ENCODE assay signal across 8 mouse cellular contexts in the genomic region with DNA sequence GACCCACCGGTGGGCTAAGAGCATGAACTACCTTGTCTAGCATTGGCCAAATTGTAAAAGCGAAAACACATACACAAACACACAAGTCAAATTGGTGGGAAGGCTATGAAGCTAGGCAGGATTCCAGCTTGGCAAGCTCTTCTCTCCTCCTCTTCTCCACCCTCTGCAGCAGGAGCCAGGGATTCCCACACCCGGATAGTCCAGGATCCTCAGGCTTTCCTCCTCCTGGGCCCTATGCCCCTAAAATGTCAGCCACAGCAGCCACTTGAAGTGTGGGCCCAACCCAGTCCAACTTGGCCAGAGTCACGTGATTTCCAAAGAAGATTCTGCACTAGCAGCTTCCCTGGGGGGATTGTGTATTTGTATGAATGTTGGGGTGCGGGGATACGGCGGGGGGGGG. TPM values are rescaled to one million over a fixed set of nuclear protein-coding genes. Genes with fewer than 3 reads are reported as not detected.
DNase-seq lines count a peak whose midpoint lies in the region; ATAC-seq and TF ChIP-seq lines count a peak whose summit lies in the region.

No protein-coding gene starts in this region.

- intact Hi-C loops in left cerebral cortex, adult 2 months (cut with DNase I), result no loop called here

- no peak for TF ChIP-seq CTCF in left cerebral cortex, adult 2 months (IDR thresholded peaks at IDR 0.05)
- TF ChIP-seq CTCF in liver, postnatal 0 days (IDR thresholded peaks at IDR 0.05; ENCODE audit: low read depth), result no peak
- no peak for TF ChIP-seq CTCF in small intestine, adult 2 months (IDR thresholded peaks at IDR 0.05; ENCODE audit: extremely low read depth, insufficient read length, insufficient replicate concordance, low read depth, low read length)

- no peak for ATAC-seq in embryonic facial prominence, embryonic 13.5 days (ENCODE audit: insufficient number of reproducible peaks, insufficient read depth, low FRiP score, low TSS enrichment, low read depth)
- no peak for ATAC-seq in hindbrain, embryonic 11.5 days (ENCODE audit: low FRiP score)
- no peak for ATAC-seq in liver, postnatal 0 days

- 58% methylated on average over 7 of the region's 7 CpGs for WGBS in embryonic facial prominence, embryonic 13.5 days
- 68% methylated on average over 7 of the region's 7 CpGs for WGBS in hindbrain, embryonic 11.5 days
- WGBS in liver, postnatal 0 days (ENCODE audit: insufficient replicate concordance), result 44% methylated on average over 7 of the region's 7 CpGs
- WGBS in small intestine, adult 2 months, result 58% methylated on average over 7 of the region's 7 CpGs

- H3K9me3 ChIP-seq in embryonic facial prominence, embryonic 13.5 days, result no peaks in the 10 kb centered on the region
- no peaks in the 10 kb centered on the region for H3K9me3 ChIP-seq in hindbrain, embryonic 11.5 days (ENCODE audit: control insufficient read depth, low read length)
- H3K9me3 ChIP-seq in liver, postnatal 0 days (ENCODE audit: low read length), result no peaks in the 10 kb centered on the region

- TF ChIP-seq EP300 in liver, postnatal 0 days (IDR thresholded peaks at IDR 0.05; ENCODE audit: low read depth), result no peak

- H3K4me2 ChIP-seq in embryonic facial prominence, embryonic 13.5 days, result peak overlapping the region; percentile 93
- H3K4me2 ChIP-seq in hindbrain, embryonic 11.5 days (replicated peaks; ENCODE audit: low read depth, low read length), result peak overlapping the region; percentile 90
- peak overlapping the region; percentile 95 for H3K4me2 ChIP-seq in liver, postnatal 0 days (ENCODE audit: low read depth, low read length)

- no peak for TF ChIP-seq POLR2A in small intestine, adult 2 months (IDR thresholded peaks at IDR 0.05; ENCODE audit: low read depth, low read length)

- peaks cover 64% of the 10 kb centered on the region for H3K4me1 ChIP-seq in embryonic facial prominence, embryonic 13.5 days
- H3K4me1 ChIP-seq in hindbrain, embryonic 11.5 days (replicated peaks; ENCODE audit: control insufficient read depth, insufficient read depth, low read length), result peaks cover 37% of the 10 kb centered on the region
- peaks cover 57% of the 10 kb centered on the region for H3K4me1 ChIP-seq in liver, postnatal 0 days (ENCODE audit: insufficient read depth)
- H3K4me1 ChIP-seq in small intestine, adult 2 months (ENCODE audit: control insufficient read depth, insufficient read depth, insufficient read length, low read length), result peaks cover 22% of the 10 kb centered on the region

- peak overlapping the region; percentile 70 for H3K4me3 ChIP-seq in left cerebral cortex, adult 2 months
- H3K4me3 ChIP-seq in embryonic facial prominence, embryonic 13.5 days, result peak overlapping the region; percentile 97
- H3K4me3 ChIP-seq in hindbrain, embryonic 11.5 days (ENCODE audit: low read depth, low read length), result peak overlapping the region; percentile 72
- peak overlapping the region; percentile 81 for H3K4me3 ChIP-seq in liver, postnatal 0 days (ENCODE audit: low read depth, low read length)
- peak overlapping the region; percentile 21; the same call in 1 of the 2 replicates for H3K4me3 ChIP-seq in small intestine, adult 2 months (ENCODE audit: low read depth, low read length)

- DNase-seq in left cerebral cortex, adult 2 months (ENCODE audit: extremely low spot score in 1 of 2, low spot score in 2 of 2), result no peak
- no peak for DNase-seq in left cerebral cortex, adult 18-20 months (ENCODE audit: low spot score in 2 of 2)
- DNase-seq in hindbrain, embryonic 11.5 days (ENCODE audit: low spot score), result no peak
- DNase-seq in liver, postnatal 0 days, result no peak
- DNase-seq in B cell, adult 2 months, result no peak
- no peak for DNase-seq in frontal cortex, postnatal 14 days (ENCODE audit: low spot score in 2 of 2)

- no peaks in the 10 kb centered on the region for H3K27me3 ChIP-seq in embryonic facial prominence, embryonic 13.5 days
- H3K27me3 ChIP-seq in hindbrain, embryonic 11.5 days (ENCODE audit: control insufficient read depth, insufficient read depth, low read length), result no peaks in the 10 kb centered on the region
- no peaks in the 10 kb centered on the region for H3K27me3 ChIP-seq in liver, postnatal 0 days (ENCODE audit: insufficient read depth, low read length)
- no peaks in the 10 kb centered on the region for H3K27me3 ChIP-seq in small intestine, adult 2 months (ENCODE audit: control insufficient read depth, insufficient read depth, low read length)

- no peaks in the 10 kb centered on the region for H3K36me3 ChIP-seq in embryonic facial prominence, embryonic 13.5 days
- H3K36me3 ChIP-seq in hindbrain, embryonic 11.5 days (ENCODE audit: control insufficient read depth, insufficient read depth, low read length), result no peaks in the 10 kb centered on the region
- H3K36me3 ChIP-seq in liver, postnatal 0 days (replicated peaks; ENCODE audit: insufficient read depth, low read length), result no peaks in the 10 kb centered on the region
- H3K36me3 ChIP-seq in small intestine, adult 2 months (ENCODE audit: control insufficient read depth, insufficient read depth, low read length), result no peaks in the 10 kb centered on the region

- peak overlapping the region; percentile 98 for H3K9ac ChIP-seq in embryonic facial prominence, embryonic 13.5 days
- 0 out of 2 replicates have a peak overlapping the region, but pooled peaks have one; percentile 11 for H3K9ac ChIP-seq in hindbrain, embryonic 11.5 days (ENCODE audit: low read depth, low read length)
- H3K9ac ChIP-seq in liver, postnatal 0 days (replicated peaks), result peak overlapping the region; percentile 21; the same call in 1 of the 2 replicates

- peak overlapping the region; percentile 55; the same call in 1 of the 2 replicates for H3K27ac ChIP-seq in left cerebral cortex, adult 2 months
- peak overlapping the region; percentile 99 for H3K27ac ChIP-seq in embryonic facial prominence, embryonic 13.5 days
- peak overlapping the region; percentile 97 for H3K27ac ChIP-seq in hindbrain, embryonic 11.5 days (ENCODE audit: low read depth, low read length)
- peak overlapping the region; percentile 95 for H3K27ac ChIP-seq in liver, postnatal 0 days (ENCODE audit: low read depth)
- H3K27ac ChIP-seq in small intestine, adult 2 months (ENCODE audit: insufficient read depth, low read depth, low read length), result no peak overlapping the region

RNA-seq across cellular contexts. Expression of gene Pprc1, which starts 1.3 kb away (rescaled TPM):
- 10 to 100 TPM; 29.0 to 31.8 TPM for total RNA-seq in left cerebral cortex, adult 2 months (2021)
- total RNA-seq in left cerebral cortex, adult 18-20 months (2021), result 10 to 100 TPM; 26.1 to 33.3 TPM
- polyA plus RNA-seq in embryonic facial prominence, embryonic 13.5 days (2015; fragmentation: Nextera tagmentation; extraction: Ambion mirVana), result 33.2 and 38.8 TPM in 2 replicates
- 42.7 and 45.8 TPM in 2 replicates for polyA plus RNA-seq in hindbrain, embryonic 11.5 days (2014; fragmentation: Nextera tagmentation; extraction: Ambion mirVana)
- 7.7 and 8.1 TPM in 2 replicates for polyA plus RNA-seq in liver, postnatal 0 days (2015; fragmentation: Nextera tagmentation; extraction: Ambion mirVana)
- 9.9 and 10.6 TPM in 2 replicates for polyA plus RNA-seq in small intestine, adult 2 months (2012; rRNA removed)

RNA-seq across cellular contexts. Expression of gene Ldb1, which starts 1.6 kb away (rescaled TPM):
- 100 to 1,000 TPM; 111 to 117 TPM for total RNA-seq in left cerebral cortex, adult 2 months (2021)
- 100 to 1,000 TPM; 113 to 123 TPM for total RNA-seq in left cerebral cortex, adult 18-20 months (2021)
- polyA plus RNA-seq in embryonic facial prominence, embryonic 13.5 days (2015; fragmentation: Nextera tagmentation; extraction: Ambion mirVana), result 121 and 124 TPM in 2 replicates
- polyA plus RNA-seq in hindbrain, embryonic 11.5 days (2014; fragmentation: Nextera tagmentation; extraction: Ambion mirVana), result 87.9 and 95.8 TPM in 2 replicates
- 32.3 and 34.4 TPM in 2 replicates for polyA plus RNA-seq in liver, postnatal 0 days (2015; fragmentation: Nextera tagmentation; extraction: Ambion mirVana)
- 35.6 and 60.8 TPM in 2 replicates for polyA plus RNA-seq in small intestine, adult 2 months (2012; rRNA removed)

RNA-seq across cellular contexts. Expression of gene Nolc1, which starts 32.3 kb away (rescaled TPM):
- total RNA-seq in left cerebral cortex, adult 2 months (2021), result 10 to 100 TPM; 45.0 to 51.0 TPM
- 10 to 100 TPM; 47.0 to 50.2 TPM for total RNA-seq in left cerebral cortex, adult 18-20 months (2021)
- polyA plus RNA-seq in embryonic facial prominence, embryonic 13.5 days (2015; fragmentation: Nextera tagmentation; extraction: Ambion mirVana), result 89.6 and 96.1 TPM in 2 replicates
- 102 and 103 TPM in 2 replicates for polyA plus RNA-seq in hindbrain, embryonic 11.5 days (2014; fragmentation: Nextera tagmentation; extraction: Ambion mirVana)
- polyA plus RNA-seq in liver, postnatal 0 days (2015; fragmentation: Nextera tagmentation; extraction: Ambion mirVana), result 23.1 and 26.9 TPM in 2 replicates
- polyA plus RNA-seq in small intestine, adult 2 months (2012; rRNA removed), result 3.4 and 4.3 TPM in 2 replicates

RNA-seq across cellular contexts. Expression of gene Hps6, which starts 40.1 kb away (rescaled TPM):
- 1 to 10 TPM; 6.0 to 7.4 TPM for total RNA-seq in left cerebral cortex, adult 2 months (2021)
- 1 to 10 TPM; 7.8 to 8.4 TPM for total RNA-seq in left cerebral cortex, adult 18-20 months (2021)
- polyA plus RNA-seq in embryonic facial prominence, embryonic 13.5 days (2015; fragmentation: Nextera tagmentation; extraction: Ambion mirVana), result 7.3 and 7.4 TPM in 2 replicates
- polyA plus RNA-seq in hindbrain, embryonic 11.5 days (2014; fragmentation: Nextera tagmentation; extraction: Ambion mirVana), result 1.0 and 1.9 TPM in 2 replicates
- 2.0 and 2.2 TPM in 2 replicates for polyA plus RNA-seq in liver, postnatal 0 days (2015; fragmentation: Nextera tagmentation; extraction: Ambion mirVana)
- 3.4 and 5.6 TPM in 2 replicates for polyA plus RNA-seq in small intestine, adult 2 months (2012; rRNA removed)

RNA-seq across cellular contexts. Expression of gene Armh3, which starts 45.1 kb away (rescaled TPM):
- 10 to 100 TPM; 19.4 to 20.9 TPM for total RNA-seq in left cerebral cortex, adult 2 months (2021)
- 10 to 100 TPM; 17.5 to 20.2 TPM for total RNA-seq in left cerebral cortex, adult 18-20 months (2021)
- polyA plus RNA-seq in embryonic facial prominence, embryonic 13.5 days (2015; fragmentation: Nextera tagmentation; extraction: Ambion mirVana), result 22.3 TPM in 2 replicates
- 13.7 and 15.3 TPM in 2 replicates for polyA plus RNA-seq in hindbrain, embryonic 11.5 days (2014; fragmentation: Nextera tagmentation; extraction: Ambion mirVana)
- polyA plus RNA-seq in liver, postnatal 0 days (2015; fragmentation: Nextera tagmentation; extraction: Ambion mirVana), result 3.1 and 3.5 TPM in 2 replicates
- polyA plus RNA-seq in small intestine, adult 2 months (2012; rRNA removed), result 3.6 and 7.5 TPM in 2 replicates

Comparison
In these comparisons a context has a peak if more than half of its experiments do, and no peak if none do; other contexts are left out.
1. H3K4me3 ChIP-seq: peak in every context shown above with its lines; median percentile 97 in embryonic facial prominence, embryonic 13.5 days; 81 in liver, postnatal 0 days; 72 in hindbrain, embryonic 11.5 days; 70 in left cerebral cortex, adult 2 months; 21 in small intestine, adult 2 months.
2. H3K9ac ChIP-seq: peak in every context shown above with its lines; median percentile 98 in embryonic facial prominence, embryonic 13.5 days; 21 in liver, postnatal 0 days; 11 in hindbrain, embryonic 11.5 days.